Mouse (Mus musculus) 3134 (cell line): Measurements from ENCODE around the gene Mex3a.
A peak's percentile ranks its signal among the peaks of the same experiment; 100 is the strongest.

Experiments
- DNase-seq: peaks from one replicate; pipeline ENCODE4 v3.0.0-alpha.2; 2011; ENCODE audit warnings: low spot score; ENCODE audit not compliant: insufficient read length; ENCODE audit errors: extremely low read depth

The Mex3a gene

GRCm38 (mm10) chr3:88542486-88542885 is 10.3 kb downstream of the Mex3a start:
- DNase-seq, result no peak

GRCm38 (mm10) chr3:88543174-88543573 is 11.0 kb downstream of the Mex3a start:
- no peak for DNase-seq

DNA sequence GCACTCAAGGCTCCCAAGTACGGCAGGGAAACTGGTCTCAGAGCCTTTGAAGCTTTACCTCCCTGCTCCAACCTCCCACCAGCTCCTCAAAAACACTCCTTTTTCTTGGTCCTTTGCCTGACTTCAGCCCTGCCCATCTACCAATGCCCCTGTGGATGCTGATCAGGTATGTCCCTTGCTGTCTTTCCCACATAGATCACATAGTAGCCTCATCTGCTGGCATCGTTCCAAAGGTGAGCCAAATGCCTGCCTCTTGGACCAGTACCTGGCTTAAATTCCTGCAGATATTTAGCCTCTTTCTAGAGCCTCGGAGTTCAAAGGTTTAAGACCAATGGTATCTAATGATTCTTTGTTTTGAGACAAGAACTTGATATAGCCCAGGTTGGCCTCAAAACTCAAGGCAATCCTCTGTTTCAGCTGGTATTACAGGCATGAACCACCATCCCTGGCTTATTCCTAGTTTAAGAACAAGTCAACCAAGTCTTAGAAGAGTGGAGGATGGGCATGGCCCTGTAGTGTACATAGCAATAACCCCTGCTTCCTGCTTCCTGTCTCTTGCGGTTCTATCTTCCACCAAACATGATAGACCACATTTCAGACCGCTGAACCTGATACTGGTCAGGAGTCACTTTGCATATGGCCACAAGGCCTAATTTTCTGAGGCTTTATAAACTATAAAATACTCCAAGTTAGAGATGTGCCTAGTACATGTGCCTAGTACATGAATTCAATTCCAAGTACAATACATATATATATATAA is 11.6 kb downstream of the Mex3a start:
- DNase-seq, result no peak

- DNase-seq, result no peak
Measured at GRCm38 (mm10) chr3:88544514-88544913, 12.3 kb downstream of the Mex3a start.

DNA sequence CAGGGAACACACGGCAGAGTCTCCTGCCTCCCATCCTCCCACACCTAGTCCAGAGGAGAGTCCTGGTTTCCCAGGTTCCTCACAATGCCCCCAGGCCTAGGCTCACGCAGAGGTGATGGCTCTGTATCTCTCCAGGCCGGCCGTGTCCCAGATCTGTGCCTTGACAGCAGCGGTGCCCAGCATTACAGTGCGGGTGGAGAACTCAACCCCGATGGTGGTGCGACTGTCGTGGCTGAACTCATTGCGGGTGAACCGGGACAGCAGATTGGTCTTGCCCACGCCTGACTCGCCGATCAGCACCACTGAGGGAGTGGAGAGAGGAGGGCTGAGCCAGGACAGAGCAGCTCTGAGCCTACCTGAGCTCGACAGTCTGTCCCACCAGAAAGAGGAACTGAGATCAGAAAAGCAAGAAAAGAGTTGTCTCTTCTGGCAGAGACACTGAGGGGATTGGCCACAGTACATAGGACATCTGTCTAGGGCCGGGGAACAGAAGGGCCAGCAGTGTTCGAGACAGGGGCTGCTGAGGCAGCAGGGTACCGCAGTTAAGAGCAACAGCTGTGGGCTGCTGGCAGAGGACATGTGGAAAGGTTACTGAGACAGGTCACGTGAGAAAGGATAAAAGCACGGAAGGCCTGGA is 12.9 kb downstream of the Mex3a start:
- no peak for DNase-seq

- DNase-seq, result no peak
Measured at GRCm38 (mm10) chr3:88546674-88547418, 14.7 kb downstream of the Mex3a start.

DNA sequence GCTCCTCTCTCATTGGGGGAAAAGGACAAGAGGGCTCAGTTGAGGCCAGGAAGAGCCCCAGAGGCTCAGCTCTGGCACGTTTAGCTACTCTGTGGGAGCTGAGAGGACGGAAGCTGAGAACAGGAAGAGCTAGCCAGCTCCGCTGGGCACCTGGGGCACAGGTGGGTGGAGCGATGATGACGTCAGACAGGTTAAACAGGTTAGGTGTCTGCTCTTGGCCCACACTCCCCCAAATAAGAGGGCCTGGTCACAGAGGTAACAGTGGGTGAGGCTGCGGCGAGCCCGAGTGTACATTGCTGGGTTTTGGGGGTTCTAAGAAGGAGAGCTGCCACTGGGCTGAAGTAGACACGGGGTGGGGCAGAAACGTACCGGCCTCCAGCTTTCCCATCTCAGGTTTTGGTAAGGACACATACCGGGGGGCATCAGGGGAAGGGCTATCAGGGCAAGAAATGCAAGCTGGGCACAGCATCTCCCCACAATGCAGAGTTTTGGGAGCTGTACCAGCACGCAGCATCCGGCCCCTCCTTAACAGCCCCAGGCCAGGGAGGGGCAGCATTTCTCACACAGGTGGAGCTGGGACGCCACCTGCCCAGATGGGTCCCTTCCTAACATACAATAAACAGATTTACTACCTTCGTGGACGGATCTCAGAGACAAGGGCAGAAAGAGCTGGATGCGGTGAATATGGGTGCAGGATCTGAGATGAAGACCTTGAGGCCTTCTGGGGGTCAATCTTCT is 16.2 kb downstream of the Mex3a start, which contains the start of gene Rab25:
Rab25 (minus strand) TSS at position 121 of the 738 bp plus-strand sequence.
- DNase-seq, result no peak

- DNase-seq, result no peak
Measured at GRCm38 (mm10) chr3:88551586-88551985, 19.4 kb downstream of the Mex3a start.

DNA sequence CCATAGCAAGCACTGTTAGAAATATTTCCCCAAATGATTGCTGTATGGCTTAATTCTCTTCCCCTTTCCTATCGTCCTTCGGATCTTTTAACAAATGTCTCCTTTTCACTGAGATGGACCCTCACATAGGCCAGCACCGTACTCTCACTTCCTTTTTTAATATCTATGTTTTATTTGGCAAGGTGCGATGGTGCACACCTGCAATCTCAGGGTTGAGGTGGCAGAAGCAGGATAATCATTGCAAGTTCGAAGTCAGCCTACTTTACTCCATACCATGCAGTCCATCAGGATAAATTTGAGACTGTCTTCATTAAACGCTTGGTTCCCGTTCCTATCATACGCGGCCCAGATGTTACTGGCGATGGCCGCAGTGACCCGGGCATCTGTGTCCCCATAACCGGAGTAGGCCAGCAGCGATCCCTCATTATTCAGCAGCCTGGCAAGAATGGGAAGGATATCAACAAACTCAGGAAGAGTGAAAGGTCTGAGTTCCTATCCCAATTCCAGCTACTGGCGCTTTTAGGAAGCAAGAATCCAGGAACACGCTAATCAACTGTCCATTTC is 20.0 kb downstream of the Mex3a start:
- no peak for DNase-seq

GRCm38 (mm10) chr3:88552676-88553524 is 20.7 kb downstream of the Mex3a start, which contains the start of gene Lamtor2:
Gene Lamtor2, minus strand, starts transcription at chr3:88553074.
- peak; percentile 98 for DNase-seq

GRCm38 (mm10) chr3:88553525-88553879 is 21.3 kb downstream of the Mex3a start, which contains the start of gene Ubqln4:
Gene Ubqln4, plus strand, starts transcription at chr3:88553758.
- peak; percentile 92 for DNase-seq

- peak; percentile 73 for DNase-seq
Measured at GRCm38 (mm10) chr3:88553880-88554586, 21.8 kb downstream of the Mex3a start.

- no peak for DNase-seq
Measured at GRCm38 (mm10) chr3:88555069-88555605, 22.9 kb downstream of the Mex3a start.

GRCm38 (mm10) chr3:88555731-88556130 is 23.5 kb downstream of the Mex3a start:
- no peak for DNase-seq

- no peak for DNase-seq
Measured at GRCm38 (mm10) chr3:88556616-88557015, 24.4 kb downstream of the Mex3a start.

DNA sequence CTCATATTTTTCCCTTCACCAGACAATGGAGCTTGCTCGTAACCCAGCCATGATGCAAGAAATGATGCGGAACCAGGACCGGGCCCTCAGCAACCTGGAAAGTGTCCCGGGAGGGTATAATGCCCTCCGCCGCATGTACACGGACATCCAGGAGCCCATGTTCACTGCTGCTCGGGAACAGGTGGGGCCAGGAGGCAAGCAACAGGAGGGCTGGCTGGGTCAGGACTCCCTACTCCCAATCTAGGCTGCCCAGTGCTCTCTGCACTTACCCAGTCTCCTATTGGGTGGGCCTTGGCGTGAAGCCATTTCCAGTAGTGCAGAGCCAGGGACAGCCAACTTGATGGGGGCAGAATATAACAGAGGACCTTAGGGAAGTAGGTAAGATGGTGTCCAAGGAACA is 27.4 kb downstream of the Mex3a start:
- DNase-seq, result no peak

DNA sequence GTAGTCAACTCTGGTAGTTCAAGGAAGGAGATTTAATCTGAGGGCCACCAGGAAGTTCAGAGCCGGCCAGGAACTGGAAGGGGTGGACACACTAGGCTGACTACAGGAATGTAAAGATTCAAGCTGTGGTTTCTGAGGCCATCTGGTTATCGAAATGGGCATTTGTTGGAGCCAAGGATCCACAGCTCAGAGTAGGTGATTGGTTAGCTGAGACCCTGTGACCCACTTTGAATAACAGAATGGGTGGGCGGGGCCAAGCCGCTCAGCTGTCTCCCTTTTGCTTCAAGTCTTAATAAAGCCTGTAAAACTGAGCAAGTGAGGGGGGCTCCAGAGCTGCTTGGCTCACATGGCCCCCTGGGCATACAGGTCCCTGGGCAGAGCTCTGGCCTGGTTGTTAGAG is 29.8 kb downstream of the Mex3a start:
- no peak for DNase-seq

DNA sequence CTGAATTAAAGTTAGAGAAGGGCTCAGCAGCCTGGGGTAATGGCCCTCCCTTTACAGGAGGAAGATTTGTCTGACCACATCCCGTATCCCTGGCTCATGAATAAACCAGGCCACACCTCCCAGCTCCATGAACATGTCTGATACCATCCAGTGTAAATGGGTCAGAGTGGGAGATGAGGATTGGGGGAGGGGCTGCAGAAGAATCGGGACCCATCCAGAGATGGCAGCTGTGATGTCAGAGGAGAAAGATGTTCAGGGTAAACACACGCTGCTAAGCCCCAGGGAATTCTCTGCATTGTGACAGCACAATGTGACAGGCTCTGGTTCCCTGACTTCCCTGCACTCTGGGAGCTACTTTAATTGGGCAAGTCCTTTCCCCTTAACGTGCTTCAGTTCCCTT is 31.2 kb downstream of the Mex3a start:
- no peak for DNase-seq

DNA sequence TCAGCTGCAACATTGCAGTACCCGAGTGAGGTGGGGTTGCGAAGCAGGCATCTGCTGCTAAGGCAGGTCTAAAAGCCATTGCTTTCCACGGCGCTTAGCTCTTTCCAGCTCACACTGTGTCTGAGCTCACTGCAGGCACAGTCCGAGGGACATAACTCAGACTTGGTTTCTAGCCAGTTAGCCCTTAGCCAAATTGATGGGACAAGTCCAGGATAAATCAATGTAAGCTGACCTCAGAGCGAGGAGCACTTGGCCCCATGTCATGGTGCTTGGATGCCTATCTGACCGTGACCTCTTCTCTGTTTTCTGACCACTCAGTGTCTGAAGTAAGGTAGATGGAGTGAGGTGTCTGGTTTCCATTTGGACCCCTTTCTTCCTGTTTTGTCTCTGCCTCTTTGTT is 31.8 kb downstream of the Mex3a start:
- DNase-seq, result no peak
